Mouse (Mus musculus) spleen, adult 2 months (tissue): Measurements from ENCODE around the gene Dthd1. TPM values are rescaled to one million over a fixed set of nuclear protein-coding genes. Genes with fewer than 3 reads are reported as not detected.

Experiments
- DNase-seq, 2 experiments: peaks; one replicate each; pipeline versions ENCODE4 v3.0.0 to v3.0.0-alpha.2; 2012 to 2021; ENCODE audit warnings: low spot score in 2 of 2, low read depth in 1 of 2
- H3K27ac ChIP-seq: fragments of 200-500 bp; 2 replicates; pipeline ENCODE4 v1.5.1; 2012; ENCODE audit warnings: low read length, inconsistent platforms; ENCODE audit not compliant: insufficient read depth
- H3K27me3 ChIP-seq: fragments of 200-500 bp; 2 replicates; pipeline ENCODE4 v1.6.1; 2012; ENCODE audit warnings: mild to moderate bottlenecking, moderate library complexity, low read length, inconsistent platforms; ENCODE audit not compliant: control insufficient read depth, insufficient read depth
- H3K36me3 ChIP-seq: fragments of 200-500 bp; 2 replicates; pipeline ENCODE4 v1.6.1; 2012; ENCODE audit warnings: mild to moderate bottlenecking, low read length, inconsistent platforms; ENCODE audit not compliant: control insufficient read depth, insufficient read depth
- H3K4me1 ChIP-seq: fragments of 200-500 bp; 2 replicates; pipeline ENCODE4 v1.6.1; 2011; ENCODE audit warnings: inconsistent platforms; ENCODE audit not compliant: control insufficient read depth, insufficient read depth, insufficient read length
- H3K4me3 ChIP-seq: fragments of 200-500 bp; 2 replicates; pipeline ENCODE4 v1.5.1; 2011; ENCODE audit warnings: mild to moderate bottlenecking, inconsistent platforms; ENCODE audit not compliant: insufficient read depth, insufficient read length; ENCODE audit errors: extremely low read depth
- CTCF ChIP-seq: fragments of 200-500 bp; IDR thresholded peaks from 2 replicates; pipeline ENCODE4 v1.5.1; 2011; ENCODE audit warnings: mild to moderate bottlenecking, inconsistent platforms; ENCODE audit not compliant: insufficient read depth, insufficient read length, insufficient replicate concordance; ENCODE audit errors: extremely low read depth
- POLR2A ChIP-seq: fragments of 200-500 bp; IDR thresholded peaks from 2 replicates; pipeline ENCODE4 v1.6.1; 2011; ENCODE audit warnings: low read depth, low read length, inconsistent platforms
- WGBS: fragments of 180-500 bp; shearing (Covaris S2); methylation state at CpG from one replicate; pipeline ENCODE4 v1.1.7; 2018; 5-methylcytosine and 5-hydroxymethylcytosine counted together
- polyA plus RNA-seq: library from polyadenylated mRNA; depleted of rRNA; stranded (reverse); fragments of >200 nt; gene quantifications from 2 replicates; pipeline ENCODE4 v1.2.3, GENCODE M21; 2012

The Dthd1 gene
- polyA plus RNA-seq, 1 experiment = 0.06 TPM

GRCm38 (mm10) chr5:62778682-62779081 is 34.9 kb upstream of the Dthd1 start:
- WGBS = 23% methylated on average over 5 of the region's 5 CpGs
- DNase-seq = peak; percentile 37 to 67
- Histone ChIP-seq H3K27me3 (no peaks in the 10 kb centered on the region), H3K27ac (peak overlapping the region; percentile 66), H3K4me3 (no peak overlapping the region), H3K36me3 (no peaks in the 10 kb centered on the region), H3K4me1 (peaks cover 8% of the 10 kb centered on the region)
- TF ChIP-seq CTCF (no peak), POLR2A (no peak)

DNA sequence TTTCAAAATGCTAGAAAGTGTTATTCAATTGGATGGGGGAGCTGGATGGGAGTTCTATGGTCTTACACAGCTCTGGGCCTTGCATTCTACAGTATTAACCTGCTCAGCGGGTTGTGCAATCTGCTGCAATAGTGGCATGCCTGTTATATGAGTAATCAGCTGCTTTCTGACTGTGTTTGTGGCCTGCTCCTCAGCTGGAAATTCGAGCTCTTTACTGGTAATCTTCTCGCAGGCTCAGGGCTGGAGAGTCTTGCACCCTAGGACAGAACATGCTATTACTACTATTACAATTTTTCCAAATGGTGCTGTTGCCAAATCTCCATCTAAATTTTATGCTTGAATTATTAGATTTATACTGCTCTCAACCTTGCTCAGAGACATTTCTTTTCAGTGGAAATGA is 26.8 kb upstream of the Dthd1 start:
- TF ChIP-seq CTCF = no peak
- TF ChIP-seq POLR2A = no peak
- Histone ChIP-seq H3K27ac (no peak overlapping the region), H3K4me1 (peaks cover 3% of the 10 kb centered on the region), H3K4me3 (no peak overlapping the region), H3K27me3 (no peaks in the 10 kb centered on the region), H3K36me3 (no peaks in the 10 kb centered on the region)
- DNase-seq = no peak
- 91% methylated on average over 3 of the region's 3 CpGs for WGBS

- WGBS = 58% methylated on average over 5 of the region's 5 CpGs
- Histone ChIP-seq H3K4me1 (peaks cover 3% of the 10 kb centered on the region), H3K4me3 (no peak overlapping the region), H3K36me3 (no peaks in the 10 kb centered on the region), H3K27ac (no peak overlapping the region), H3K27me3 (no peaks in the 10 kb centered on the region)
- peak; percentile 16 to 69 for DNase-seq
- no peak for TF ChIP-seq CTCF
- no peak for TF ChIP-seq POLR2A
Measured at GRCm38 (mm10) chr5:62790921-62791564, 22.6 kb upstream of the Dthd1 start.

GRCm38 (mm10) chr5:62792776-62793175 is 20.8 kb upstream of the Dthd1 start:
- Histone ChIP-seq H3K4me3 (no peak overlapping the region), H3K27ac (no peak overlapping the region), H3K36me3 (no peaks in the 10 kb centered on the region), H3K27me3 (no peaks in the 10 kb centered on the region), H3K4me1 (peaks cover 3% of the 10 kb centered on the region)
- 89% methylated on average over 1 of the region's 1 CpGs for WGBS
- TF ChIP-seq CTCF (no peak), POLR2A (no peak)
- no peak for DNase-seq

- no peak overlapping the region for H3K27ac ChIP-seq
- 87% methylated on average over 1 of the region's 1 CpGs for WGBS
- H3K36me3 ChIP-seq = no peaks in the 10 kb centered on the region
- TF ChIP-seq POLR2A = no peak
- no peak for TF ChIP-seq CTCF
- no peak for DNase-seq
- H3K4me1 ChIP-seq = no peaks in the 10 kb centered on the region; the same call in none of the 2 replicates
- H3K4me3 ChIP-seq = no peak overlapping the region
- H3K27me3 ChIP-seq = no peaks in the 10 kb centered on the region
Measured at GRCm38 (mm10) chr5:62814072-62814414, 420 bp downstream of the Dthd1 start.

GRCm38 (mm10) chr5:62815741-62816140 is 2.1 kb downstream of the Dthd1 start:
- Histone ChIP-seq H3K4me3 (no peak overlapping the region), H3K27ac (no peak overlapping the region), H3K27me3 (no peaks in the 10 kb centered on the region), H3K4me1 (no peaks in the 10 kb centered on the region; the same call in none of the 2 replicates), H3K36me3 (no peaks in the 10 kb centered on the region)
- WGBS = 7% methylated on average over 1 of the region's 1 CpGs
- peak; percentile 21 to 60 for DNase-seq
- TF ChIP-seq POLR2A (no peak), CTCF (no peak)

GRCm38 (mm10) chr5:62819567-62819966 is 5.9 kb downstream of the Dthd1 start:
- no peak for TF ChIP-seq POLR2A
- TF ChIP-seq CTCF = no peak
- Histone ChIP-seq H3K36me3 (no peaks in the 10 kb centered on the region), H3K27me3 (no peaks in the 10 kb centered on the region), H3K4me1 (no peaks in the 10 kb centered on the region; the same call in none of the 2 replicates), H3K27ac (no peak overlapping the region), H3K4me3 (no peak overlapping the region)
- no peak for DNase-seq
- 61% methylated on average over 2 of the region's 2 CpGs for WGBS
